Mouse (Mus musculus) liver, postnatal 0 days (tissue): Measurements from ENCODE around the gene Adgre5. TPM values are rescaled to one million over a fixed set of nuclear protein-coding genes. Genes with fewer than 3 reads are reported as not detected.

ENCODE experiments used
- ATAC-seq: fragments of 200-750 bp; cut with Nextera tagmentation; 2 replicates; pipeline ENCODE4 v1.8.0; 2017; ENCODE audit warnings: mild to moderate bottlenecking, moderate library complexity
- DNase-seq: peaks from one replicate; pipeline ENCODE4 v3.0.0-alpha.2; 2016
- H3K27ac ChIP-seq: fragments of 300-500 bp; sonication (generic); 2 replicates; pipeline ENCODE4 v1.5.1; 2014; ENCODE audit warnings: antibody characterized with exemption, moderate library complexity, mild to moderate bottlenecking, low read depth
- H3K27me3 ChIP-seq: fragments of 300-500 bp; sonication (generic); 2 replicates; pipeline ENCODE4 v1.6.1; 2014; ENCODE audit warnings: low read length, control low read depth, mixed read lengths; ENCODE audit not compliant: insufficient read depth
- H3K36me3 ChIP-seq: fragments of 300-500 bp; sonication (generic); replicated peaks from 2 replicates; pipeline ENCODE4 v1.6.1; 2014; ENCODE audit warnings: mild to moderate bottlenecking, control low read depth, low read length, moderate library complexity, mixed read lengths; ENCODE audit not compliant: insufficient read depth
- H3K4me1 ChIP-seq: fragments of 300-500 bp; sonication (generic); 2 replicates; pipeline ENCODE4 v1.6.1; 2014; ENCODE audit warnings: antibody characterized with exemption, mild to moderate bottlenecking, control low read depth; ENCODE audit not compliant: insufficient read depth
- H3K4me2 ChIP-seq: fragments of 300-500 bp; sonication (generic); 2 replicates; pipeline ENCODE4 v1.6.1; 2014; ENCODE audit warnings: low read depth, mild to moderate bottlenecking, low read length, moderate library complexity, mixed read lengths
- H3K4me3 ChIP-seq: fragments of 300-500 bp; sonication (generic); 2 replicates; pipeline ENCODE4 v1.5.1; 2014; ENCODE audit warnings: low read depth, low read length
- H3K9ac ChIP-seq: fragments of 300-500 bp; sonication (generic); replicated peaks from 2 replicates; pipeline ENCODE4 v1.6.1; 2014; ENCODE audit warnings: mild to moderate bottlenecking, moderate library complexity
- H3K9me3 ChIP-seq: fragments of 300-500 bp; sonication (generic); 2 replicates; pipeline ENCODE4 v1.6.1; 2016; ENCODE audit warnings: mild to moderate bottlenecking, control low read depth, low read length, mixed read lengths
- CTCF ChIP-seq: sonication (generic); IDR thresholded peaks from 2 replicates; pipeline ENCODE4 v1.5.1; 2016; ENCODE audit warnings: antibody characterized with exemption, low read depth
- EP300 ChIP-seq: IDR thresholded peaks from 2 replicates; pipeline ENCODE4 v1.6.1; 2016; ENCODE audit warnings: antibody characterized with exemption, low read depth, mild to moderate bottlenecking
- WGBS: fragments of 180-500 bp; shearing (Covaris S2); extraction: QIAGEN DNeasy Blood & Tissue Kit; methylation state at CpG from one replicate; pipeline ENCODE4 v1.1.7; 2014; ENCODE audit not compliant: insufficient replicate concordance; 5-methylcytosine and 5-hydroxymethylcytosine counted together
- microRNA-seq: library from miRNA; unstranded; fragments of <30 nt; microRNA quantifications from one replicate; pipeline ENCODE4, GENCODE M21; 2016
- polyA plus RNA-seq: library from polyadenylated mRNA; unstranded; fragments of >200 nt; fragmentation: Nextera tagmentation; extraction: Ambion mirVana; gene quantifications from 2 replicates; pipeline ENCODE4 v1.2.1, GENCODE M21; 2015

The Adgre5 gene
- polyA plus RNA-seq, 1 experiment from 2014 or later: 15.7 TPM

DNA sequence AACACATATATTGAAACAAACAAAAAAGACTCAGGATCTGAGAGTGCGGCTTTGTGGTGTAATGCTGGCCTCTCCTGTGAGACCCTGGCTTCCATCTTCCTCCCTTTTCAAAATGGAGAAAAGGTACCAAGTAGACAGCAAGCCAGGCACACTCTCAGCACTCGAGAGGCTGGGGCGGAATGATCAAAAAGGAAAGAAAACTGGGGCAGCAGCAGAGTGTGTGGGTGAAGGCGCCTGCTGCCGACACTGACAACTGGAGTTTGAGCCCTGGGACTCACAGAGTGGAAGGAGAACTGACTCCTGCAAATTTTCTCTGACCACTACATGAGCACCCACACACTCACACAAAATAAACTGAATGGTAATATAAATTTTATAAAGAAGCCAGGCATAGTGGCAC is 66.6 kb downstream of the Adgre5 start:
- no peak overlapping the region for H3K27ac ChIP-seq
- no peaks in the 10 kb centered on the region for H3K27me3 ChIP-seq
- H3K4me2 ChIP-seq: no peak overlapping the region
- H3K9ac ChIP-seq: no peak overlapping the region
- H3K4me3 ChIP-seq: no peak overlapping the region
- 90% methylated on average over 5 of the region's 5 CpGs for WGBS
- H3K9me3 ChIP-seq: no peaks in the 10 kb centered on the region
- ATAC-seq (no peak), DNase-seq (no peak)
- TF ChIP-seq CTCF (no peak), EP300 (no peak)
- peaks cover 76% of the 10 kb centered on the region for H3K36me3 ChIP-seq
- H3K4me1 ChIP-seq: no peaks in the 10 kb centered on the region

Small RNAs within 50 kb of the gene (microRNA-seq; reads per million reads assigned to microRNA genes)
- not detected for gene Mir1668

Other genes starting within 250 kb of the Adgre5 start
- not detected in 2 replicates for gene Olfr370, start 205.5 kb downstream of the Adgre5 start, polyA plus RNA-seq
- 298 and 304 TPM in 2 replicates for gene Ndufb7, start 174.7 kb downstream of the Adgre5 start, polyA plus RNA-seq
- 252 and 258 TPM in 2 replicates for gene Tecr, start 133.4 kb downstream of the Adgre5 start, polyA plus RNA-seq
- gene Dnajb1, start 133.1 kb downstream of the Adgre5 start, polyA plus RNA-seq: 29.4 and 31.6 TPM in 2 replicates
- gene Gipc1, start 88.6 kb downstream of the Adgre5 start, polyA plus RNA-seq: 44.4 and 46.1 TPM in 2 replicates
- 0.12 and 0.16 TPM in 2 replicates for gene Ptger1, start 74.6 kb downstream of the Adgre5 start, polyA plus RNA-seq
- 8.5 TPM in 2 replicates for gene Pkn1, start 42.1 kb downstream of the Adgre5 start, polyA plus RNA-seq
- gene Ddx39, start 26.1 kb downstream of the Adgre5 start, polyA plus RNA-seq: 68.5 and 80.9 TPM in 2 replicates
- gene Adgrl1, start 158.8 kb upstream of the Adgre5 start, polyA plus RNA-seq: 0.96 and 1.5 TPM in 2 replicates
- 0.14 and 0.29 TPM in 2 replicates for gene Gm10644, start 213.9 kb upstream of the Adgre5 start, polyA plus RNA-seq
- 50.6 and 55.4 TPM in 2 replicates for gene Asf1b, start 214.2 kb upstream of the Adgre5 start, polyA plus RNA-seq
- 28.2 and 33.9 TPM in 2 replicates for gene Prkaca, start 231.7 kb upstream of the Adgre5 start, polyA plus RNA-seq